Mouse (Mus musculus) T-helper 17 cell (primary cell): Measurements from ENCODE around the gene Pld5.

Source experiments
- in situ Hi-C, 2 experiments: fragments of 300-600 bp; cut with MboI, MseI; formaldehyde crosslinking; loops; 1 replicate in 1 of 2; 2 replicates in 1 of 2; pipeline ENCODE4 v1.15.1; 2025; ENCODE audit warnings: high pct_unique_total_duplicates in 2 of 2

Pld5 gene

GRCm38 (mm10) chr1:175961786-175962185 is 313.3 kb downstream of the Pld5 start:
- in situ Hi-C loops, result no loop called here

GRCm38 (mm10) chr1:175950851-175951250 is 324.3 kb downstream of the Pld5 start:
- in situ Hi-C loops, result no loop called here

GRCm38 (mm10) chr1:175950421-175950820 is 324.7 kb downstream of the Pld5 start:
- in situ Hi-C loops, result no loop called here

- in situ Hi-C loops, result loop anchor here (25.0 kb wide), 2 partner anchors 715 to 915 kb away; no protein-coding TSS in a partner anchor
These were observed 328.3 kb downstream of the Pld5 start for GRCm38 (mm10) chr1:175946718-175947315.

- in situ Hi-C loops, result loop anchor here (25.0 kb wide), 2 partner anchors 719 to 919 kb away; no protein-coding TSS in a partner anchor
These were observed 331.9 kb downstream of the Pld5 start for GRCm38 (mm10) chr1:175943168-175943567.

- in situ Hi-C loops, result loop anchor here (25.0 kb wide), 2 partner anchors 724 to 924 kb away; no protein-coding TSS in a partner anchor
These were observed 336.4 kb downstream of the Pld5 start for GRCm38 (mm10) chr1:175938731-175939130.

GRCm38 (mm10) chr1:175936282-175936737 is 338.8 kb downstream of the Pld5 start:
- in situ Hi-C loops, result loop anchor here (25.0 kb wide), 2 partner anchors 726 to 926 kb away; no protein-coding TSS in a partner anchor

- in situ Hi-C loops, result loop anchor here (25.0 kb wide), 2 partner anchors 731 to 931 kb away; no protein-coding TSS in a partner anchor
These were observed 343.7 kb downstream of the Pld5 start for GRCm38 (mm10) chr1:175931391-175931790.

- in situ Hi-C loops, result no loop called here
These were observed 351.0 kb downstream of the Pld5 start for GRCm38 (mm10) chr1:175923848-175924787.

GRCm38 (mm10) chr1:175921091-175921490 is 354.0 kb downstream of the Pld5 start:
- in situ Hi-C loops, result no loop called here

- in situ Hi-C loops, result no loop called here
These were observed 355.1 kb downstream of the Pld5 start, which contains the start of gene Gm38100 for GRCm38 (mm10) chr1:175920029-175920428. Gene Gm38100, plus strand, starts transcription at chr1:175920329.

GRCm38 (mm10) chr1:175913728-175914303 is 361.3 kb downstream of the Pld5 start:
- in situ Hi-C loops, result no loop called here
